ENCODE assay signal across 8 mouse cellular contexts in the genomic region with DNA sequence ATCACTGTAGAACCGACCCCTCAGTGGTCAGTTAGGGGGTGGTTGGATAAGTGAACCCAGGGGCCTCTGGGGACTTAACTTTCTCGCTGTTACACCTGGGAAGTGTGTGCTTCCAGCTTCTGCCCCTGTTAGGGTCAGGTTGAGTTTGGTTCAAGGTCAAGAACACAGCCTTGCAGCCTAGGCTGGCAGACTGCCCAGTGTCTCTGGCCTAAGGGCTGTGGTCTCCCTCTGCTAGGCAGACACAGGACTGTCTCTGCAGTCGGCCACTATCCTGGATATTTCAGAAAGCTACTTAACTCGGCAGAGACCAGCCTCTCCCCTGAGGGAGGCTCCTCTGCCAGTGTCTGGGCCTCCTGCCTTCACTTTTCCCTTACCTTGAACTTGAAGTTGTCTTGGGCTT. TPM values are rescaled to one million over a fixed set of nuclear protein-coding genes. Genes with fewer than 3 reads are reported as not detected.
DNase-seq lines count a peak whose midpoint lies in the region; ATAC-seq lines count a peak whose summit lies in the region.

No protein-coding gene starts in this region.

- peak overlapping the region; percentile 100; the same call in 1 of the 2 replicates for H3K27ac ChIP-seq in neural tube, embryonic 11.5 days (ENCODE audit: low read depth, low read length)
- H3K27ac ChIP-seq in limb, embryonic 13.5 days = no peak overlapping the region; the same call in 1 of the 2 replicates

- 57% methylated on average over 4 of the region's 4 CpGs for WGBS in neural tube, embryonic 11.5 days
- 40% methylated on average over 4 of the region's 4 CpGs for WGBS in limb, embryonic 13.5 days

- H3K4me3 ChIP-seq in neural tube, embryonic 11.5 days (ENCODE audit: low read depth, low read length) = peak overlapping the region; percentile 98
- H3K4me3 ChIP-seq in limb, embryonic 13.5 days = peak overlapping the region; percentile 90

- H3K9me3 ChIP-seq in neural tube, embryonic 11.5 days (ENCODE audit: control insufficient read depth, low read length) = no peaks in the 10 kb centered on the region
- H3K9me3 ChIP-seq in limb, embryonic 13.5 days = no peaks in the 10 kb centered on the region

- peak; percentile 45 for DNase-seq in adrenal gland, adult 2 months
- no peak for DNase-seq in adrenal gland, postnatal 14 days
- no peak for DNase-seq in neural tube, embryonic 11.5 days (ENCODE audit: low spot score)
- no peak for DNase-seq in neural tube, embryonic 10.5 days (ENCODE audit: extremely low spot score, low spot score)
- DNase-seq in urinary bladder, postnatal 25 days (ENCODE audit: low spot score) = no peak
- no peak for DNase-seq in frontal cortex, postnatal 14 days (ENCODE audit: low spot score in 2 of 2)
- no peak for DNase-seq in B cell, adult 2 months

- peaks cover 13% of the 10 kb centered on the region for H3K27me3 ChIP-seq in neural tube, embryonic 11.5 days (ENCODE audit: control insufficient read depth, insufficient read depth, low read length)
- 0 out of 2 replicates have a peak, but pooled peaks cover 4% of the 10 kb centered on the region for H3K27me3 ChIP-seq in limb, embryonic 13.5 days

- H3K9ac ChIP-seq in neural tube, embryonic 11.5 days (ENCODE audit: low read length) = peak overlapping the region; percentile 94
- H3K9ac ChIP-seq in limb, embryonic 13.5 days = peak overlapping the region; percentile 99

- ATAC-seq in neural tube, embryonic 11.5 days (ENCODE audit: insufficient read depth, low FRiP score, low TSS enrichment) = no peak
- ATAC-seq in limb, embryonic 13.5 days (ENCODE audit: low FRiP score, low read depth) = no peak

- peak overlapping the region; percentile 89 for H3K4me2 ChIP-seq in neural tube, embryonic 11.5 days (ENCODE audit: low read depth)
- H3K4me2 ChIP-seq in limb, embryonic 13.5 days (replicated peaks) = peak overlapping the region; percentile 87

- peaks cover 6% of the 10 kb centered on the region for H3K36me3 ChIP-seq in neural tube, embryonic 11.5 days (ENCODE audit: control insufficient read depth, insufficient read depth, low read length)
- H3K36me3 ChIP-seq in limb, embryonic 13.5 days = peaks cover 52% of the 10 kb centered on the region

- peaks cover 23% of the 10 kb centered on the region for H3K4me1 ChIP-seq in neural tube, embryonic 11.5 days (ENCODE audit: control insufficient read depth, insufficient read depth, low read length)
- peaks cover 73% of the 10 kb centered on the region for H3K4me1 ChIP-seq in limb, embryonic 13.5 days

RNA-seq across cellular contexts. Expression of a gene that starts 3.8 kb away (rescaled TPM):
- 10 to 100 TPM; 62.7 to 64.2 TPM for total RNA-seq in adrenal gland, adult 2 months (2021)
- polyA plus RNA-seq in adrenal gland, adult 2 months (2012; rRNA removed) = 43.1 and 50.1 TPM in 2 replicates
- total RNA-seq in adrenal gland, postnatal 14 days (2021) = 71.3 and 74.2 TPM in 2 replicates
- 76.3 and 79.9 TPM in 2 replicates for polyA plus RNA-seq in neural tube, embryonic 11.5 days (2014; fragmentation: Nextera tagmentation; extraction: Ambion mirVana)
- polyA plus RNA-seq in limb, embryonic 13.5 days (2015; fragmentation: Nextera tagmentation; extraction: Ambion mirVana) = 32.8 and 41.5 TPM in 2 replicates

RNA-seq across cellular contexts. Expression of a gene that starts 38.3 kb away (rescaled TPM):
- total RNA-seq in adrenal gland, adult 2 months (2021) = not detected
- not detected in 2 replicates for polyA plus RNA-seq in adrenal gland, adult 2 months (2012; rRNA removed)
- total RNA-seq in adrenal gland, postnatal 14 days (2021) = not detected in 2 replicates
- not detected in 2 replicates for polyA plus RNA-seq in neural tube, embryonic 11.5 days (2014; fragmentation: Nextera tagmentation; extraction: Ambion mirVana)
- 0.10 TPM in 1 of 2 replicates, not detected in the other for polyA plus RNA-seq in limb, embryonic 13.5 days (2015; fragmentation: Nextera tagmentation; extraction: Ambion mirVana)

RNA-seq across cellular contexts. Expression of a gene that starts 38.4 kb away (rescaled TPM):
- 10 to 100 TPM in 1 of 2 experiments, 1 to 10 TPM in 1; 7.5 to 30.8 TPM for total RNA-seq in adrenal gland, adult 2 months (2021)
- polyA plus RNA-seq in adrenal gland, adult 2 months (2012; rRNA removed) = 13.3 and 18.8 TPM in 2 replicates
- total RNA-seq in adrenal gland, postnatal 14 days (2021) = 13.1 and 15.3 TPM in 2 replicates
- 20.1 and 25.3 TPM in 2 replicates for polyA plus RNA-seq in neural tube, embryonic 11.5 days (2014; fragmentation: Nextera tagmentation; extraction: Ambion mirVana)
- polyA plus RNA-seq in limb, embryonic 13.5 days (2015; fragmentation: Nextera tagmentation; extraction: Ambion mirVana) = 14.9 TPM in 2 replicates
